Mouse (Mus musculus) liver, adult 2 months (tissue): ENCODE data around the gene Rps6ka2. TPM values are rescaled to one million over a fixed set of nuclear protein-coding genes. Genes with fewer than 3 reads are reported as not detected.
"Not testable (repeated sequence)": the region's sequence is repeated elsewhere in the genome, so short reads cannot be mapped to it uniquely, and the experiment has no call there.

Experiments used
- DNase-seq: peaks from one replicate; pipeline ENCODE4 v3.0.0-alpha.2; 2011; ENCODE audit warnings: low read depth, low spot score; ENCODE audit errors: extremely low read depth
- H3K27ac ChIP-seq: fragments of 200-500 bp; replicated peaks from 2 replicates; pipeline ENCODE4 v1.5.1; 2012; ENCODE audit warnings: low read depth, mild to moderate bottlenecking, control low read depth, inconsistent platforms, low read length; ENCODE audit not compliant: insufficient read depth
- H3K27me3 ChIP-seq: fragments of 200-500 bp; 2 replicates; pipeline ENCODE4 v1.6.1; 2012; ENCODE audit warnings: mild to moderate bottlenecking, moderate library complexity, low read length, inconsistent platforms; ENCODE audit not compliant: control insufficient read depth, insufficient read depth
- H3K36me3 ChIP-seq: fragments of 200-500 bp; 2 replicates; pipeline ENCODE4 v1.6.1; 2012; ENCODE audit warnings: low read length, inconsistent platforms; ENCODE audit not compliant: control insufficient read depth, insufficient read depth
- H3K4me1 ChIP-seq: fragments of 200-500 bp; 2 replicates; pipeline ENCODE4 v1.6.1; 2011; ENCODE audit warnings: low read length; ENCODE audit not compliant: control insufficient read depth, insufficient read depth
- H3K4me3 ChIP-seq: fragments of 200-500 bp; 2 replicates; pipeline ENCODE4 v1.5.1; 2011; ENCODE audit warnings: low read depth, mild to moderate bottlenecking, control low read depth, low read length, moderate library complexity; ENCODE audit not compliant: insufficient read depth
- H3K79me2 ChIP-seq: fragments of 200-500 bp; 2 replicates; pipeline ENCODE4 v1.6.1; 2012; ENCODE audit warnings: inconsistent platforms, mild to moderate bottlenecking, low read length, moderate library complexity; ENCODE audit not compliant: control insufficient read depth, insufficient read depth
- H3K9ac ChIP-seq: fragments of 200-500 bp; 2 replicates; pipeline ENCODE4 v1.6.1; 2012; ENCODE audit warnings: low read depth, mild to moderate bottlenecking, control low read depth, inconsistent platforms, low read length
- WGBS: fragments of 180-500 bp; shearing (Covaris S2); methylation state at CpG from one replicate; pipeline ENCODE4 v1.1.7; 2018; 5-methylcytosine and 5-hydroxymethylcytosine counted together
- polyA plus RNA-seq: library from polyadenylated mRNA; depleted of rRNA; stranded (reverse); fragments of >200 nt; gene quantifications from 2 replicates; pipeline ENCODE4 v1.2.3, GENCODE M21; 2012; rRNA removed
- total RNA-seq: library from RNA; depleted of rRNA; stranded (reverse); fragments of >200 nt; gene quantifications from 2 replicates; pipeline ENCODE4 v1.2.3, GENCODE M21; 2014; rRNA removed

Gene Rps6ka2
- total and polyA plus RNA-seq, 2 experiments: 0.72 to 0.74 TPM

DNA sequence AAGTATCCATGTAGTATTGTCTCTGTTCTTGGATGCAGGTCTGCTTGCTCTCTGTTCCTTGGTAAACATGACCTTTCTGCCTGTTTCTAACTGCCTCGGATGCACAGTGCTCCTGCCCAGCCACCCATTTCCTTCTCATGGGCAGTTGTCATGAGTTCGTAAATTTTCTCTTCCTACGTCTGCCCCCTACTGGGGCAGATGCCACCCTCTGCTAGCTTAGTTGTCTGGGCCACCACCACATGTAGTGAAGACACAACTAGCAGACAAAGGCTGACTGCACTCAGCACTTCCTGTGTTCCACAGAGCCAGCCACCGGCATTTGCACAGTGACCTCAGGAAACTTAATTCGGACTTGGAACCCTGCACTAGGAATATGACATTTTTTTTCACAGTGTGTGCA, 162.8 kb downstream of the Rps6ka2 start:
- not testable (repeated sequence) for H3K4me1 ChIP-seq, H3K4me3 ChIP-seq, H3K79me2 ChIP-seq, DNase-seq, H3K9ac ChIP-seq, H3K27me3 ChIP-seq, H3K36me3 ChIP-seq, H3K27ac ChIP-seq
- WGBS: 49% methylated on average over 3 of the region's 5 CpGs

DNA sequence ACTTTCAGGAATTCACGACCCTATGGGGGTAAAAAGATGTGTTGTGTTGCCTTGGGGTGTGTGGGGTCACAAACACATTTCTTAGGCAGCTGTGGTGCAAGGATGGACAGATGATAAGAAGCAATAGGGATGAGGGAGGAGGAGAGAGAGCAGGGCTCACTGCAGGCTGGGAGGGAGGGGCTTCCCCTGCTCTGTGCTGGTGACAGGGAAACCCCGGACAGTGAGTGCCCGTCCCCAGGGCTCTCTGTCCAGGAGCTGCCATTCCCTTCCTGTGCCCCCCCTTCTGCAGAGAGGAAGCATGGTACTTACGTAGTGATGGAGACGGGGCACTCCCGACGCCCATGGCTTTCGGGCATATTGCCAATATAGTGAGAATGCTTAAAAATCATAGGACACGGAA, 167.5 kb downstream of the Rps6ka2 start:
- H3K79me2 ChIP-seq, H3K36me3 ChIP-seq, H3K9ac ChIP-seq, H3K27me3 ChIP-seq, H3K4me1 ChIP-seq, H3K4me3 ChIP-seq, DNase-seq, H3K27ac ChIP-seq: not testable (repeated sequence)
- 61% methylated on average over 9 of the region's 9 CpGs for WGBS

DNA sequence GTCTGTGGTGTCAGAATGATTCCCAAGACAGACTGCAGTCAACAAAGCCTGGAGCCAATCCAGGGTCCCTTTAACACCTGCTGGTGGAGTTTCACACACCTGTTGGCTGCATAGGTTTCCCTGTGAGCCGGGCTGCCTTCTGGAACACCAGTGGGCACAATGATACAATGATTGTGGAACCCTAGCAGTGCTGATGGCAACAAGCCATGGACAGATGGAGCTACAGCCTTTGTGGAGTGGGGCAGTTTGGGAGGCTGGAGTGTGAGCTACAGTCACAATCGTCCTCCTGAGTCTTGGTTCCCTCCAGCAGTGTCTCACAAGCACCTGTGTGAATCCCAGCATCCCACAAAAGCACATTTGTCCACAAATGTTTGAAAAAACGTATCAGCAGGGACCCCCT, 178.8 kb downstream of the Rps6ka2 start:
- H3K79me2 ChIP-seq, H3K4me1 ChIP-seq, H3K9ac ChIP-seq, DNase-seq, H3K4me3 ChIP-seq, H3K36me3 ChIP-seq, H3K27me3 ChIP-seq, H3K27ac ChIP-seq: not testable (repeated sequence)
- WGBS: 63% methylated on average over 2 of the region's 3 CpGs

DNA sequence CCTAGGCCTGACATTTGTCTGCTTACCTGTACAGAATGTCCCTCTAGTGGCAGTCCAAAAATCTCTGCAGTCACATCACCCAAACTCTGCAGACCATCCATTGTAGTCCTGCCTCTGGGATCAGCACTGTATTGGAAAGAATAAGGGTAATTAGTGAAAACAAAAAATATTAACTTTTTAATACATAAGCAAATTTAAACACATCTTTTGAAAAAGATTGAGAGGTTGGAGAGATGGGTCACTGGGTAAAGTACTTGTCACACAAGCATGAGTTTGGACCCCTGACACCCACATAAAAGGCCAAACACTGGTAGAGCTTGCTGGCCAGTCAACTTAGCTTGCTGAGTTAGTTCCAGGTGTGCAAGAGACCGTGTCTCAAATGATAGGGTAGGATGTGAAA, 182.7 kb downstream of the Rps6ka2 start, which contains the start of gene Ttll2:
TSS of gene Ttll2 (minus strand) at position 101 of the 400 bp plus-strand sequence.
- not testable (repeated sequence) for H3K4me1 ChIP-seq, H3K27ac ChIP-seq, H3K9ac ChIP-seq, H3K27me3 ChIP-seq, H3K4me3 ChIP-seq, H3K79me2 ChIP-seq, H3K36me3 ChIP-seq, DNase-seq
- 94% methylated on average over 1 of the region's 1 CpGs for WGBS

Other genes starting within 250 kb of the Rps6ka2 start
- 19.1 and 20.4 TPM in 2 replicates for gene Rsph3b, start 221.4 kb upstream of the Rps6ka2 start, total RNA-seq
- gene Rsph3b, start 221.4 kb upstream of the Rps6ka2 start, polyA plus RNA-seq: 17.0 and 20.5 TPM in 2 replicates
- 6.8 and 7.0 TPM in 2 replicates for gene Tagap1, start 209.0 kb upstream of the Rps6ka2 start, total RNA-seq
- gene Tagap1, start 209.0 kb upstream of the Rps6ka2 start, polyA plus RNA-seq: 6.9 and 10.9 TPM in 2 replicates
- gene Rnaset2b, start 199.5 kb upstream of the Rps6ka2 start, total RNA-seq: 160 and 194 TPM in 2 replicates
- gene Rnaset2b, start 199.5 kb upstream of the Rps6ka2 start, polyA plus RNA-seq: 113 and 123 TPM in 2 replicates
- gene Gm49721, start 191.2 kb upstream of the Rps6ka2 start, total RNA-seq: 0.47 TPM in 1 of 2 replicates, not detected in the other
- gene Gm49721, start 191.2 kb upstream of the Rps6ka2 start, polyA plus RNA-seq: 0.17 TPM in 2 replicates
- not detected in 2 replicates for gene Gm1604a, start 144.5 kb upstream of the Rps6ka2 start, total RNA-seq
- not detected in 2 replicates for gene Gm1604a, start 144.5 kb upstream of the Rps6ka2 start, polyA plus RNA-seq
- not detected in 2 replicates for gene Tcp10a, start 154.5 kb downstream of the Rps6ka2 start, total RNA-seq
- gene Tcp10a, start 154.5 kb downstream of the Rps6ka2 start, polyA plus RNA-seq: 0.07 TPM in 1 of 2 replicates, not detected in the other
- gene Ttll2, start 182.6 kb downstream of the Rps6ka2 start, total RNA-seq: 0.34 TPM in 1 of 2 replicates, not detected in the other
- 0.07 and 0.14 TPM in 2 replicates for gene Ttll2, start 182.6 kb downstream of the Rps6ka2 start, polyA plus RNA-seq
- gene Gm49630, start 201.9 kb downstream of the Rps6ka2 start, total RNA-seq: not detected in 2 replicates
- gene Gm49630, start 201.9 kb downstream of the Rps6ka2 start, polyA plus RNA-seq: not detected in 2 replicates
- 2.4 and 4.4 TPM in 2 replicates for gene Unc93a2, start 215.3 kb downstream of the Rps6ka2 start, total RNA-seq
- 3.4 and 4.5 TPM in 2 replicates for gene Unc93a2, start 215.3 kb downstream of the Rps6ka2 start, polyA plus RNA-seq